Mouse (Mus musculus): ENCODE data around the gene Trim8.

DNA sequence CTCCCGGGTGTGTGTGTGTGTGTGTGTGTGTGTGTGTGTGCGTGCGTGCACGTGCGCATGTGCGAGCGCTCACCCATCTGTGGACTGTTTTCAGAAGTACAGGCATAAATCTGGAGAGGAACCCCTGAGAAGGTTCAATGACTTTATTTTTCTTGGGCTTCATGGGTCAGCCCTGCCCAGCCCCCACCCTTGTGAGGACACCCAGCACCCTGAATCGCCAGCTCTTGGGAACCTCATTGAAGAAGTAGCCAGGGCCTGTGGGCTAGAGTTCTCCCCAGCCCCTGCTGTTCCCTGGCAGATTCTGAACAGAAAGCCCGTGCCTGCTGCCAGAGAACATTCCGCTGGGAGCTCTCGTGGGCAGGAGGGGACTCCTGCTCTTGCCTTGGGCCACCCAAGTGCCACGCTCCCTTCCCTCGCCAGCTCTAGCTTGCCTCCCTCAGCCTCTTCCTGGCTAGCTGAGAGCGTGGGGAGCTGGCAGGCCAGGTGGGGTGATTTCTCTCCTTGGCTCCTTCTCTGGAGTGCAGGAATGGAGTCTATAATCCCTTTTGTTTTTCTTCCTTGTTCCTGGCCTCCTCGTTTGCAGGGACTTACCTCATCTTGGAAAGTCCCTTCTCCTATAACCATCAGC is 17.7 kb upstream of the Trim8 start:
- TF ChIP-seq POLR2A (IDR thresholded peaks at IDR 0.05; ENCODE audit: borderline replicate concordance, extremely low read depth, insufficient read depth, insufficient read length, poor library complexity, severe bottlenecking) (no peak), CTCF (IDR thresholded peaks at IDR 0.05; ENCODE audit: borderline replicate concordance, extremely low read depth, insufficient read depth, insufficient read length) (no peak)
